Mouse (Mus musculus) gastrocnemius, adult 2 months (tissue): ENCODE results near the gene Galnt2. TPM values are rescaled to one million over a fixed set of nuclear protein-coding genes. Genes with fewer than 3 reads are reported as not detected.

ENCODE experiments used
- DNase-seq: peaks from one replicate; pipeline ENCODE4 v3.0.0; 2022
- H3K27ac ChIP-seq: fragments of 200-600 bp; 2 replicates; pipeline ENCODE4 v1.8.1; 2022; ENCODE audit warnings: mild to moderate bottlenecking
- H3K4me3 ChIP-seq: fragments of 200-600 bp; 2 replicates; pipeline ENCODE4 v1.8.1; 2022; ENCODE audit warnings: mild to moderate bottlenecking, moderate library complexity
- CTCF ChIP-seq: fragments of 200-600 bp; IDR thresholded peaks from 2 replicates; pipeline ENCODE4 v1.8.1; 2022; ENCODE audit warnings: antibody characterized with exemption, mild to moderate bottlenecking, moderate library complexity
- intact Hi-C: fragments of 180-260 bp; cut with DNase I; formaldehyde crosslinking; loops from one replicate; pipeline ENCODE4 v1.15.1; 2025
- total RNA-seq, 2 experiments: library from RNA; stranded (reverse); gene quantifications; 2 replicates each; pipeline ENCODE4 v1.2.3; 2021

Galnt2 gene
- total RNA-seq, 2 experiments from 2014 or later: 35.6 to 37.2 TPM

- no peak for DNase-seq
- intact Hi-C loops: no loop called here
- no peak overlapping the region for H3K27ac ChIP-seq
- H3K4me3 ChIP-seq: no peak overlapping the region
- TF ChIP-seq CTCF: no peak
Observed at GRCm38 (mm10) chr8:124328259-124328658, 97.1 kb downstream of the Galnt2 start.

GRCm38 (mm10) chr8:124329690-124330089, 98.5 kb downstream of the Galnt2 start:
- intact Hi-C loops: no loop called here
- no peak overlapping the region for H3K4me3 ChIP-seq
- no peak for DNase-seq
- no peak overlapping the region for H3K27ac ChIP-seq
- TF ChIP-seq CTCF: no peak

GRCm38 (mm10) chr8:124330433-124330832, 99.2 kb downstream of the Galnt2 start:
- Histone ChIP-seq H3K4me3 (no peak overlapping the region), H3K27ac (no peak overlapping the region)
- intact Hi-C loops: no loop called here
- peak; percentile 59 for DNase-seq
- no peak for TF ChIP-seq CTCF

- intact Hi-C loops: no loop called here
Observed at GRCm38 (mm10) chr8:124331094-124331493, 99.9 kb downstream of the Galnt2 start.

GRCm38 (mm10) chr8:124331706-124332105, 100.5 kb downstream of the Galnt2 start:
- Histone ChIP-seq H3K27ac (no peak overlapping the region), H3K4me3 (no peak overlapping the region)
- intact Hi-C loops: no loop called here
- DNase-seq: no peak
- no peak for TF ChIP-seq CTCF

More at GRCm38 (mm10) chr8:124331094-124331493, 99.9 kb downstream of the Galnt2 start:
- Histone ChIP-seq H3K27ac (no peak overlapping the region), H3K4me3 (no peak overlapping the region)
- no peak for TF ChIP-seq CTCF
- DNase-seq: no peak

GRCm38 (mm10) chr8:124336302-124336701, 105.1 kb downstream of the Galnt2 start:
- no peak for TF ChIP-seq CTCF
- H3K27ac ChIP-seq: no peak overlapping the region
- no peak overlapping the region for H3K4me3 ChIP-seq
- intact Hi-C loops: no loop called here
- peak; percentile 12 for DNase-seq

GRCm38 (mm10) chr8:124339742-124340141, 108.6 kb downstream of the Galnt2 start:
- Histone ChIP-seq H3K4me3 (no peak overlapping the region), H3K27ac (no peak overlapping the region)
- intact Hi-C loops: no loop called here
- peak; percentile 11 for DNase-seq
- TF ChIP-seq CTCF: no peak

GRCm38 (mm10) chr8:124340360-124341068, 109.3 kb downstream of the Galnt2 start:
- TF ChIP-seq CTCF: no peak

GRCm38 (mm10) chr8:124343151-124343550, 112.0 kb downstream of the Galnt2 start:
- Histone ChIP-seq H3K27ac (no peak overlapping the region), H3K4me3 (no peak overlapping the region)
- peak; percentile 9 for DNase-seq
- no peak for TF ChIP-seq CTCF
- intact Hi-C loops: no loop called here

More at GRCm38 (mm10) chr8:124340360-124341068, 109.3 kb downstream of the Galnt2 start:
- peak; percentile 15 for DNase-seq
- Histone ChIP-seq H3K4me3 (no peak overlapping the region), H3K27ac (no peak overlapping the region)
- intact Hi-C loops: no loop called here

- no peak for TF ChIP-seq CTCF
- Histone ChIP-seq H3K27ac (no peak overlapping the region), H3K4me3 (no peak overlapping the region)
- intact Hi-C loops: no loop called here
- no peak for DNase-seq
Observed at GRCm38 (mm10) chr8:124343991-124344390, 112.8 kb downstream of the Galnt2 start.

GRCm38 (mm10) chr8:124345098-124345497, 113.9 kb downstream of the Galnt2 start:
- H3K27ac ChIP-seq: no peak overlapping the region
- H3K4me3 ChIP-seq: no peak overlapping the region
- no peak for DNase-seq
- intact Hi-C loops: no loop called here
- no peak for TF ChIP-seq CTCF

- peak overlapping the region; percentile 40; the same call in 1 of the 2 replicates for H3K27ac ChIP-seq
- peak; percentile 97; the same call in 1 of the 2 replicates for TF ChIP-seq CTCF
- intact Hi-C loops: no loop called here
- DNase-seq: peak; percentile 68
- no peak overlapping the region for H3K4me3 ChIP-seq
Observed at GRCm38 (mm10) chr8:124346852-124347523, 115.8 kb downstream of the Galnt2 start.

GRCm38 (mm10) chr8:124348087-124348486, 116.9 kb downstream of the Galnt2 start:
- Histone ChIP-seq H3K27ac (no peak overlapping the region), H3K4me3 (no peak overlapping the region)
- TF ChIP-seq CTCF: no peak
- no peak for DNase-seq
- intact Hi-C loops: loop anchor here (2.0 kb wide), 1 partner anchor 117 kb away; the partner anchor contains the start of gene Galnt2

- Histone ChIP-seq H3K27ac (no peak overlapping the region), H3K4me3 (no peak overlapping the region)
- peak; percentile 98 for TF ChIP-seq CTCF
- DNase-seq: peak; percentile 81
- intact Hi-C loops: loop anchor here (1.0 to 2.0 kb wide), 2 partner anchors 119 to 297 kb away; partner anchors contain the start of gene Galnt2
Observed at GRCm38 (mm10) chr8:124349663-124350062, 118.5 kb downstream of the Galnt2 start.
